Mouse (Mus musculus): ENCODE results near the gene Stt3b.
"Not testable (repeated sequence)": the region's sequence is repeated elsewhere in the genome, so short reads cannot be mapped to it uniquely, and the experiment has no call there.

Gene Stt3b

GRCm38 (mm10) chr9:115317049-115317448 is 6.8 kb upstream of the Stt3b start:
- no peak for DNase-seq

DNA sequence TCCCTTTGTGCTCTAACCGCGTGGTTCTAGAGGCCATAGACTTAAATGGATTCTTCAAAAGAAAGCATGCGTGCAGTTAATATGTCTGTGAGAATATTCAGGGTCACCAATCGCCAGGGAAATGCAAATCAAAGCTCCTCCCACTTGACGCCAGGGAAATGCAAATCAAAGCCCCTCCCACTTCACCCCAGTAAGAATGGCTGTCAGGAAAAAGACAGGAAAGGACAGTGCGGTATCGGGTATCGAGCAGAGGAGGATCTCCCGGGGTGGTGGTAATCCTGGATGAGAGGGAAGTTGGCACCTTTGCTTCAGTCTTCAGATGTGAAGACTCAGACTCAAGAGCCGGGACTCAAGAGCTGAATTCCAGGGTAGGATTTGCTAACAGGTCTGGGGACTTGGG is 4.3 kb upstream of the Stt3b start:
- DNase-seq: no peak

DNA sequence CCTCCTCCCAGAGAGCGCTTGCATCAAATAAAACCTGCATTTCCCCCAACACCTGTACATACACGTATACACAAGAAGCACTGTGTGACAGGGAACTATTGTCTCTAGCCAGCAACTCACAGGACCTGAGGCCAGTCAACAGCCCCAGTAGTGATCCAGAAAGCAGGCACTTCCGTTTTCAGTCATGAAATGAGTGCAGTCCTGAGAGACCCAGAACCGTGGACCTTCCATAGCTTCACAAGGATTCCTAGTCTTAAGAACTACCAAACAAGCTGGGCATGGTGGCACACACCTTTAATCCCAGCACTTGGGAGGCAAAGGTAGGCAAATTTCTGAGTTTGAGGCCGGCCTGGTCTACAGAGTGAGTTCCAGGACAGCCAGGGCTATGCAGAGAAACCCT is 3.6 kb upstream of the Stt3b start:
- DNase-seq: no peak

DNA sequence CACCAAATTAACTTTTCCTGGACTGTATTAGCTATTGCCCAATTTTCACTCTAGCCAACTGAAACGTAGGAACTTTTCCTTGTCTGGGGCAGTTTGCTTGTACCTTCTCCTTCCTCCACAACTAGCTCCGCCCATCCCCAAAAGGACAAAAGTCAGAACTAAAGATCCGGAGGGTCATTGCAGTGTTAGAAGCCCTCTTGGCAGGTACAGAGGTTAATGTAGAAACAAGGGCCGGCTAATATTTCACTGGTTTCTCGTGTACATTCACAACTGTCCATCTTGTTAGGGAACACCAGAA is 951 bp upstream of the Stt3b start:
- DNase-seq: peak in 1 of 2 experiments; percentile 53

- DNase-seq: no peak
Observed at GRCm38 (mm10) chr9:115309977-115310345, 260 bp downstream of the Stt3b start.

- DNase-seq: no peak
Observed at GRCm38 (mm10) chr9:115309381-115309971, 745 bp downstream of the Stt3b start.

GRCm38 (mm10) chr9:115308941-115309380 is 1.3 kb downstream of the Stt3b start:
- peak in 1 of 2 experiments; percentile 36 for DNase-seq

- no peak for DNase-seq
Observed at GRCm38 (mm10) chr9:115308401-115308800, 1.8 kb downstream of the Stt3b start.

DNA sequence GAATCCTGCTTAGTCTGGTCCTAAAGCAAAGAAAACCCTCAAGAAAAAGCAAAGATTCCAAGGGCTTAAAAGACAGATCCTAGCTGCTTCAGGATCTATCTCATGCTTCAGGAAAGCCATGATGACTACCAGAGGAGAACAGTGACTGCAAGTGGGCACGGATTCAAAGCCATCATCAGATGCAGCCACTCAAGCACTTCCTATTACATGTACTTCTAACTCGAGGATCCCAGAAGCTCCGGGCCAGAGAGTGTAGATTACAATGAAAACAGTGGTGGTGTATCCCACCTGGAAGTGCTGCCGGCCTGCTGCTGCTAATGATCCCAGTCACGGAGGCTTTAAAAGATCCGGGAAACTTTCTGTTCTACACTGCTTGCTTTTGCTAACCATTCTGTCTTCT is 4.0 kb downstream of the Stt3b start:
- peak in 1 of 2 experiments; percentile 52 for DNase-seq

GRCm38 (mm10) chr9:115304149-115304548 is 6.1 kb downstream of the Stt3b start:
- DNase-seq: no peak

GRCm38 (mm10) chr9:115301593-115301992 is 8.6 kb downstream of the Stt3b start:
- DNase-seq: no peak

DNA sequence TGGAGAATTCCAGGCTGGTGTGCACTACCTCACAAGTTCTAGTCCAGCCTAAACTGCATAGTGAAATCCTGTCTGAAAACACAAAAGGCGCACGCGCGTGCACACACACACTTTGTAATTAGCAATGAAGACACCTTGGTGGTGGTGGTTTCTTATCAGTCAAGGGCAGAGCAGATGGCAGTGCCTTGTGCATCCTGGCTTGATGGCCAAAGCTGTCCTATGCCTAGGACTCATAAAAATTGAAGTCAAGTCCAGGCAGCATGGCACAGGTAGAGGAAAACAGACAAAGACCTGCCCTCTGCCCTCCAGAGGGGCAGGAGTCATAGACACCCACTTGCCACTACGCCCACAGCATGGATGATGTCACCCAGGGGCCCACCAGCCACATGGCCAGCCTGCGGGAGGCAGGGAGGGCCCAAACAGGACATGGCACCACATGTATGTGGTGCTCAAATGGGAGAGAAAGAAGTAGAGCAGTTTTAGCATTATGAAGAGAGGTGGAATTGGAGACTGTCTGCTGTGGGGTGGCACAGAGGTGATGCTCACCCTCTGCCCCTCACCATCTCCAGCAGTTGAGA is 9.1 kb downstream of the Stt3b start:
- no peak for DNase-seq

DNA sequence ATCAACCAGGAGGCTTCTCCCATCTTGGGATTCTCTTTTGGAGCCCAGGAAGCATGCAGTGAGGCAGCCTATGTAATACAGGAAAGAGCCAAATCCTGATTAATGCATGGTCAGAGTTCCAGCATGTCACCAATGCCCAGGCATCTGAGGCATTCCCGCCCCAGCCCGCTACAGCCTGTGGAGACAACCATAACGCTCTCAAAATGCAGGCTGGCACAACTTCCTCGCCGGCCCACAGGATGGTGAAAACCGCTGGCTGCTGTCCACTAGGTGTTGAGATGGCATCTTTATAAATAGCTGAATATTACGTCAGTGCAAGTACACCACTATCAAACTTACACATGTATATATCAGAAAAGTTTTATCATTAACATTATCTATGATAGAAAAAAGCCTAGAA is 13.5 kb downstream of the Stt3b start:
- peak; percentile 29 to 37 for DNase-seq

- DNase-seq: no peak
Observed at GRCm38 (mm10) chr9:115293920-115294594, 16.2 kb downstream of the Stt3b start.

GRCm38 (mm10) chr9:115287774-115288434 is 22.3 kb downstream of the Stt3b start:
- DNase-seq: peak in 1 of 2 experiments; percentile 26

- no peak for DNase-seq
Observed at GRCm38 (mm10) chr9:115284385-115284784, 25.8 kb downstream of the Stt3b start.

GRCm38 (mm10) chr9:115283403-115283802 is 26.8 kb downstream of the Stt3b start:
- no peak for DNase-seq

DNA sequence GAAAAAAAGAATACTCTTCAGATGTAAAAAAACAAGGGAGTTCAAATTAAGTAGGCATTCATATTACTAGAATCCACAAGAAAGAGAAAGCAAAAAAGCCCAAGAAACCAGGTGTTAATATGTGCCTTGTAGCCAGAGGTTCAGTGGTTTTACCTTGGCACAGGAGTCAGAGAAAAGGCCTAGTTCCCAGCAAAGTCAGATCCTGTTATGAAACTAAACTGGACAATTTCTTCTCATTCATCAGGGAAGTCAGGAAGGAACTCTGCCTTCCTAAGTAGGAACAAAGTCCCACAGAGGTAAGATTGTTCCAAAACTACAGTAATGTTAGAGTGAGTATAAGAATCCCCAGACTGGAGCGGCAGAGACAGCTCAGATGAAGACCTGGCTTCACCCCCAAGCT is 31.6 kb downstream of the Stt3b start:
- no peak for DNase-seq

GRCm38 (mm10) chr9:115274806-115275205 is 35.4 kb downstream of the Stt3b start:
- DNase-seq: no peak

DNA sequence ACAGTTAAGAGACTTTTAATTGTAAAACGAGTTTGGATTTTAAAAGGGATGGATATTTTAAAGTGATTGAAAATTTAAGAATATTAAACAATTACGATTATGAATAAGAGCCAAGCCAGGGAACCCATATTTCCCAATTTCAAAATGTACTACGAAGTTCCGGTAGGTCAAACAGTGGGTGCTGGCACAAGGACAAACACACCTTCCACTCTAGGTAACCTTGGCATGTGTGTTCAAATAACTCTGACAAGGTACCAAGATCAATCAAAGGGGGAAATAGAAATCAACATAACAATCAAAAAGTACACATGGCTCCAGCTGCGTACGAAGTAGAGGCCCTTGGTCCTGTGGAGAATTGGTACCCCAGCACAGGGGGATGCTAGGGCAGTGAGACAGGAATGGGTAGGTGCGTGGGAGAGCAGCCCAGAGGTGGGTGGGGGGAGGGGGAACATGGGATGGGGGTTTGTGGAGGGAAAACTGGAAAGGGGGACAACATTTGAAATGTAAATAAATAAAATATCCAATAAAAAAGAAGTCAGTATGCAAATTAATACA is 37.0 kb downstream of the Stt3b start:
- no peak for DNase-seq

GRCm38 (mm10) chr9:115272451-115272850 is 37.8 kb downstream of the Stt3b start:
- DNase-seq: not testable (repeated sequence)

- no peak for DNase-seq
Observed at GRCm38 (mm10) chr9:115271556-115271955, 38.7 kb downstream of the Stt3b start.

GRCm38 (mm10) chr9:115261896-115262295 is 48.3 kb downstream of the Stt3b start:
- no peak for DNase-seq

GRCm38 (mm10) chr9:115261456-115261855 is 48.8 kb downstream of the Stt3b start:
- peak; percentile 17 to 40 for DNase-seq
